Mouse (Mus musculus) layer of hippocampus, postnatal 25 days (tissue): ENCODE data around the gene Sh3bp1. TPM values are rescaled to one million over a fixed set of nuclear protein-coding genes. Genes with fewer than 3 reads are reported as not detected.

Source experiments
- DNase-seq, 2 experiments: peaks; one replicate each; pipeline ENCODE4 v3.0.0; 2022; ENCODE audit warnings: mixed read lengths in 2 of 2, low spot score in 1 of 2; ENCODE audit errors: extremely low spot score in 1 of 2
- total RNA-seq, 2 experiments: library from RNA; stranded (reverse); gene quantifications; 2 replicates each; pipeline ENCODE4 v1.2.3; 2021

Sh3bp1 gene
- 10 to 100 TPM; 24.3 to 25.3 TPM for total RNA-seq

- peak; percentile 41 to 45 for DNase-seq
These were observed at the start of gene Sh3bp1 for GRCm38 (mm10) chr15:78899740-78900584. TSS of gene Sh3bp1 (plus strand) at chr15:78899768.

- DNase-seq: no peak
These were observed 49.3 kb upstream of the Sh3bp1 start for GRCm38 (mm10) chr15:78850059-78850824.

GRCm38 (mm10) chr15:78850944-78851343 is 48.6 kb upstream of the Sh3bp1 start:
- no peak for DNase-seq

GRCm38 (mm10) chr15:78851505-78852153 is 47.9 kb upstream of the Sh3bp1 start:
- peak; percentile 91 to 99 for DNase-seq

GRCm38 (mm10) chr15:78855303-78855965 is 44.1 kb upstream of the Sh3bp1 start, which contains the start of gene Lgals2:
TSS of gene Lgals2 (minus strand) at chr15:78855529.
- DNase-seq: no peak

- DNase-seq: peak in 1 of 2 experiments; percentile 49
These were observed 42.6 kb upstream of the Sh3bp1 start for GRCm38 (mm10) chr15:78857009-78857408.

GRCm38 (mm10) chr15:78859311-78859710 is 40.3 kb upstream of the Sh3bp1 start:
- DNase-seq: no peak

- no peak for DNase-seq
These were observed 39.9 kb upstream of the Sh3bp1 start for GRCm38 (mm10) chr15:78859714-78860113.

- DNase-seq: no peak
These were observed 37.3 kb upstream of the Sh3bp1 start for GRCm38 (mm10) chr15:78862280-78862679.

GRCm38 (mm10) chr15:78863154-78863553 is 36.4 kb upstream of the Sh3bp1 start:
- no peak for DNase-seq

- DNase-seq: no peak
These were observed 35.7 kb upstream of the Sh3bp1 start for GRCm38 (mm10) chr15:78863852-78864253.

- no peak for DNase-seq
These were observed 31.2 kb upstream of the Sh3bp1 start for GRCm38 (mm10) chr15:78868398-78868797.

GRCm38 (mm10) chr15:78868826-78869233 is 30.7 kb upstream of the Sh3bp1 start:
- DNase-seq: no peak

- peak in 1 of 2 experiments; percentile 55 for DNase-seq
These were observed 29.8 kb upstream of the Sh3bp1 start for GRCm38 (mm10) chr15:78869775-78870174.

GRCm38 (mm10) chr15:78872021-78872608 is 27.5 kb upstream of the Sh3bp1 start:
- no peak for DNase-seq

GRCm38 (mm10) chr15:78873803-78874435 is 25.6 kb upstream of the Sh3bp1 start:
- no peak for DNase-seq

GRCm38 (mm10) chr15:78874989-78875388 is 24.6 kb upstream of the Sh3bp1 start:
- no peak for DNase-seq

- DNase-seq: no peak
These were observed 24.0 kb upstream of the Sh3bp1 start for GRCm38 (mm10) chr15:78875537-78875936.

GRCm38 (mm10) chr15:78876258-78876696 is 23.3 kb upstream of the Sh3bp1 start:
- peak; percentile 52 to 70 for DNase-seq
